Mouse (Mus musculus): ENCODE data around the gene Baiap3.

The Baiap3 gene

GRCm38 (mm10) chr17:25210680-25211466 is 45.3 kb downstream of the Baiap3 start:
- no peak for DNase-seq (ENCODE audit: low read depth, low spot score)

GRCm38 (mm10) chr17:25210006-25210405 is 46.2 kb downstream of the Baiap3 start:
- DNase-seq (ENCODE audit: low read depth, low spot score) = no peak

- no peak for DNase-seq (ENCODE audit: low read depth, low spot score)
Observed at GRCm38 (mm10) chr17:25202401-25202800, 53.8 kb downstream of the Baiap3 start.
